Mouse (Mus musculus): ENCODE measurements around the gene Cdkl5. TPM values are rescaled to one million over a fixed set of nuclear protein-coding genes. Genes with fewer than 3 reads are reported as not detected.

The Cdkl5 gene
- polyA plus RNA-seq, 1 experiment from 2014 or later, result 4.8 TPM

GRCm38 (mm10) chrX:160995131-160995667 lies 695 bp upstream of the Cdkl5 start:
- H3K9ac ChIP-seq (ENCODE audit: low read length), result peak overlapping the region; percentile 48
- no peaks in the 10 kb centered on the region for H3K36me3 ChIP-seq (ENCODE audit: control insufficient read depth, insufficient read depth, low read length)
- no peaks in the 10 kb centered on the region; the same call in 1 of the 2 replicates for H3K4me1 ChIP-seq (ENCODE audit: control insufficient read depth, insufficient read depth, low read length)
- ATAC-seq (ENCODE audit: low FRiP score) (peak; percentile 49), DNase-seq (ENCODE audit: low spot score, missing footprints) (peak; percentile 91)
- H3K27me3 ChIP-seq (ENCODE audit: control insufficient read depth, insufficient read depth, low read length), result peaks cover 5% of the 10 kb centered on the region
- H3K4me2 ChIP-seq, result peak overlapping the region; percentile 24
- peak overlapping the region; percentile 57 for H3K4me3 ChIP-seq (ENCODE audit: low read depth, low read length)
- WGBS, result 19% methylated on average over 29 of the region's 31 CpGs
- peak overlapping the region; percentile 76 for H3K27ac ChIP-seq (ENCODE audit: low read depth, low read length)
- no peaks in the 10 kb centered on the region for H3K9me3 ChIP-seq (ENCODE audit: control insufficient read depth, low read length)

GRCm38 (mm10) chrX:160993749-160994539 lies 560 bp downstream of the Cdkl5 start:
- WGBS, result 22% methylated on average over 36 of the region's 39 CpGs
- ATAC-seq (ENCODE audit: low FRiP score) (no peak; the same call in 1 of the 2 replicates), DNase-seq (ENCODE audit: low spot score, missing footprints) (peak; percentile 90)
- H3K27ac ChIP-seq (ENCODE audit: low read depth, low read length), result peak overlapping the region; percentile 59
- no peaks in the 10 kb centered on the region; the same call in 1 of the 2 replicates for H3K4me1 ChIP-seq (ENCODE audit: control insufficient read depth, insufficient read depth, low read length)
- H3K9ac ChIP-seq (ENCODE audit: low read length), result peak overlapping the region; percentile 67
- peak overlapping the region; percentile 57 for H3K4me3 ChIP-seq (ENCODE audit: low read depth, low read length)
- no peaks in the 10 kb centered on the region for H3K36me3 ChIP-seq (ENCODE audit: control insufficient read depth, insufficient read depth, low read length)
- no peaks in the 10 kb centered on the region for H3K9me3 ChIP-seq (ENCODE audit: control insufficient read depth, low read length)
- H3K27me3 ChIP-seq (ENCODE audit: control insufficient read depth, insufficient read depth, low read length), result peaks cover 5% of the 10 kb centered on the region
- H3K4me2 ChIP-seq, result peak overlapping the region; percentile 47

- DNase-seq (ENCODE audit: low spot score, missing footprints) (peak; percentile 86), ATAC-seq (ENCODE audit: low FRiP score) (no peak)
- H3K9me3 ChIP-seq (ENCODE audit: control insufficient read depth, low read length), result no peaks in the 10 kb centered on the region
- no peak overlapping the region for H3K9ac ChIP-seq (ENCODE audit: low read length)
- H3K36me3 ChIP-seq (ENCODE audit: control insufficient read depth, insufficient read depth, low read length), result no peaks in the 10 kb centered on the region
- no peak overlapping the region for H3K27ac ChIP-seq (ENCODE audit: low read depth, low read length)
- peak overlapping the region; percentile 47 for H3K4me2 ChIP-seq
- H3K27me3 ChIP-seq (ENCODE audit: control insufficient read depth, insufficient read depth, low read length), result peaks cover 3% of the 10 kb centered on the region
- WGBS, result 36% methylated on average over 2 of the region's 2 CpGs
- no peaks in the 10 kb centered on the region; the same call in 1 of the 2 replicates for H3K4me1 ChIP-seq (ENCODE audit: control insufficient read depth, insufficient read depth, low read length)
- peak overlapping the region; percentile 14; the same call in 1 of the 2 replicates for H3K4me3 ChIP-seq (ENCODE audit: low read depth, low read length)
Measured at GRCm38 (mm10) chrX:160992703-160993102, 1.8 kb downstream of the Cdkl5 start.

GRCm38 (mm10) chrX:160990276-160990675 lies 4.2 kb downstream of the Cdkl5 start:
- H3K36me3 ChIP-seq (ENCODE audit: control insufficient read depth, insufficient read depth, low read length), result no peaks in the 10 kb centered on the region
- H3K9me3 ChIP-seq (ENCODE audit: control insufficient read depth, low read length), result no peaks in the 10 kb centered on the region
- H3K4me1 ChIP-seq (ENCODE audit: control insufficient read depth, insufficient read depth, low read length), result no peaks in the 10 kb centered on the region
- 84% methylated on average over 4 of the region's 4 CpGs for WGBS
- H3K9ac ChIP-seq (ENCODE audit: low read length), result no peak overlapping the region
- no peak overlapping the region for H3K4me2 ChIP-seq
- DNase-seq (ENCODE audit: low spot score, missing footprints), result no peak
- H3K27ac ChIP-seq (ENCODE audit: low read depth, low read length), result no peak overlapping the region
- ATAC-seq (ENCODE audit: low FRiP score), result no peak
- H3K4me3 ChIP-seq (ENCODE audit: low read depth, low read length), result no peak overlapping the region
- H3K27me3 ChIP-seq (ENCODE audit: control insufficient read depth, insufficient read depth, low read length), result peaks cover 3% of the 10 kb centered on the region

GRCm38 (mm10) chrX:160977919-160978318 lies 16.6 kb downstream of the Cdkl5 start:
- Histone ChIP-seq H3K4me1 (ENCODE audit: control insufficient read depth, insufficient read depth, low read length) (no peaks in the 10 kb centered on the region), H3K27ac (ENCODE audit: low read depth, low read length) (no peak overlapping the region), H3K4me2 (no peak overlapping the region), H3K9me3 (ENCODE audit: control insufficient read depth, low read length) (no peaks in the 10 kb centered on the region), H3K9ac (ENCODE audit: low read length) (no peak overlapping the region), H3K27me3 (ENCODE audit: control insufficient read depth, insufficient read depth, low read length) (peaks cover 3% of the 10 kb centered on the region; the same call in 1 of the 2 replicates), H3K4me3 (ENCODE audit: low read depth, low read length) (no peak overlapping the region), H3K36me3 (ENCODE audit: control insufficient read depth, insufficient read depth, low read length) (no peaks in the 10 kb centered on the region)
- DNase-seq (ENCODE audit: low spot score, missing footprints), result no peak
- no peak for ATAC-seq (ENCODE audit: low FRiP score)
- WGBS, result 83% methylated on average over 1 of the region's 1 CpGs

GRCm38 (mm10) chrX:160971991-160972545 lies 22.4 kb downstream of the Cdkl5 start:
- peaks cover 3% of the 10 kb centered on the region for H3K27me3 ChIP-seq (ENCODE audit: control insufficient read depth, insufficient read depth, low read length)

GRCm38 (mm10) chrX:160958593-160959131 lies 35.8 kb downstream of the Cdkl5 start:
- no peak for ATAC-seq (ENCODE audit: low FRiP score)

More at GRCm38 (mm10) chrX:160971991-160972545, 22.4 kb downstream of the Cdkl5 start:
- Histone ChIP-seq H3K4me3 (ENCODE audit: low read depth, low read length) (no peak overlapping the region), H3K4me2 (no peak overlapping the region), H3K27ac (ENCODE audit: low read depth, low read length) (no peak overlapping the region), H3K9ac (ENCODE audit: low read length) (no peak overlapping the region), H3K36me3 (ENCODE audit: control insufficient read depth, insufficient read depth, low read length) (no peaks in the 10 kb centered on the region; the same call in 1 of the 2 replicates), H3K9me3 (ENCODE audit: control insufficient read depth, low read length) (no peaks in the 10 kb centered on the region), H3K4me1 (ENCODE audit: control insufficient read depth, insufficient read depth, low read length) (no peaks in the 10 kb centered on the region)
- WGBS, result 92% methylated on average over 6 of the region's 6 CpGs
- DNase-seq (ENCODE audit: low spot score, missing footprints) (no peak), ATAC-seq (ENCODE audit: low FRiP score) (no peak)

GRCm38 (mm10) chrX:160949583-160949982 lies 44.9 kb downstream of the Cdkl5 start:
- 96% methylated on average over 2 of the region's 2 CpGs for WGBS
- no peaks in the 10 kb centered on the region for H3K9me3 ChIP-seq (ENCODE audit: control insufficient read depth, low read length)
- H3K4me1 ChIP-seq (ENCODE audit: control insufficient read depth, insufficient read depth, low read length), result no peaks in the 10 kb centered on the region
- no peak overlapping the region for H3K4me2 ChIP-seq
- ATAC-seq (ENCODE audit: low FRiP score), result no peak
- H3K27me3 ChIP-seq (ENCODE audit: control insufficient read depth, insufficient read depth, low read length), result peaks cover 9% of the 10 kb centered on the region
- no peak overlapping the region for H3K4me3 ChIP-seq (ENCODE audit: low read depth, low read length)
- H3K36me3 ChIP-seq (ENCODE audit: control insufficient read depth, insufficient read depth, low read length), result no peaks in the 10 kb centered on the region
- no peak overlapping the region for H3K9ac ChIP-seq (ENCODE audit: low read length)
- no peak overlapping the region for H3K27ac ChIP-seq (ENCODE audit: low read depth, low read length)
- DNase-seq (ENCODE audit: low spot score, missing footprints), result no peak

More at GRCm38 (mm10) chrX:160958593-160959131, 35.8 kb downstream of the Cdkl5 start:
- no peak for DNase-seq (ENCODE audit: low spot score, missing footprints)
- no peaks in the 10 kb centered on the region for H3K4me1 ChIP-seq (ENCODE audit: control insufficient read depth, insufficient read depth, low read length)
- no peaks in the 10 kb centered on the region for H3K36me3 ChIP-seq (ENCODE audit: control insufficient read depth, insufficient read depth, low read length)
- H3K27me3 ChIP-seq (ENCODE audit: control insufficient read depth, insufficient read depth, low read length), result peaks cover 3% of the 10 kb centered on the region
- no peaks in the 10 kb centered on the region for H3K9me3 ChIP-seq (ENCODE audit: control insufficient read depth, low read length)
- H3K4me3 ChIP-seq (ENCODE audit: low read depth, low read length), result no peak overlapping the region
- H3K27ac ChIP-seq (ENCODE audit: low read depth, low read length), result no peak overlapping the region
- no peak overlapping the region for H3K9ac ChIP-seq (ENCODE audit: low read length)
- H3K4me2 ChIP-seq, result no peak overlapping the region
- 76% methylated on average over 5 of the region's 5 CpGs for WGBS

- Histone ChIP-seq H3K36me3 (ENCODE audit: control insufficient read depth, insufficient read depth, low read length) (no peaks in the 10 kb centered on the region), H3K4me3 (ENCODE audit: low read depth, low read length) (no peak overlapping the region), H3K27me3 (ENCODE audit: control insufficient read depth, insufficient read depth, low read length) (peaks cover 6% of the 10 kb centered on the region), H3K9me3 (ENCODE audit: control insufficient read depth, low read length) (no peaks in the 10 kb centered on the region), H3K4me2 (no peak overlapping the region), H3K27ac (ENCODE audit: low read depth, low read length) (no peak overlapping the region), H3K4me1 (ENCODE audit: control insufficient read depth, insufficient read depth, low read length) (no peaks in the 10 kb centered on the region), H3K9ac (ENCODE audit: low read length) (no peak overlapping the region)
- DNase-seq (ENCODE audit: low spot score, missing footprints) (no peak), ATAC-seq (ENCODE audit: low FRiP score) (no peak)
- WGBS, result 87% methylated on average over 4 of the region's 4 CpGs
Measured at GRCm38 (mm10) chrX:160944722-160945121, 49.8 kb downstream of the Cdkl5 start.
